Mouse (Mus musculus) monocyte, adult 5-6 weeks (primary cell): Measurements from ENCODE around the gene Uba52. TPM values are rescaled to one million over a fixed set of nuclear protein-coding genes. Genes with fewer than 3 reads are reported as not detected.

ENCODE experiments used
- ATAC-seq: fragments of 153-309, 156-312 bp; replicated peaks from 2 replicates; pipeline ENCODE4 v1.8.0; 2017; ENCODE audit warnings: mild to moderate bottlenecking; ENCODE audit not compliant: low TSS enrichment, insufficient number of reproducible peaks, severe bottlenecking, poor library complexity, low FRiP score
- total RNA-seq: library from RNA; stranded (forward); fragments of 200-1000, 200-491, 200-594 nt; gene quantifications from 3 replicates; pipeline ENCODE4 v1.2.3, GENCODE M21; 2017

Gene Uba52
- total RNA-seq, 1 experiment from 2014 or later = 1,178 TPM

GRCm38 (mm10) chr8:70509281-70509952 is 1.2 kb downstream of the Uba52 start:
- ATAC-seq = no peak

GRCm38 (mm10) chr8:70507027-70507393 is 3.6 kb downstream of the Uba52 start:
- no peak for ATAC-seq

GRCm38 (mm10) chr8:70506328-70507026 is 4.1 kb downstream of the Uba52 start, which contains the start of gene Rex1bd:
Gene Rex1bd, minus strand, starts transcription at chr8:70506752.
- ATAC-seq = peak; percentile 38

- ATAC-seq = no peak
Measured at GRCm38 (mm10) chr8:70505698-70506327, 4.8 kb downstream of the Uba52 start.

GRCm38 (mm10) chr8:70504851-70505250 is 5.8 kb downstream of the Uba52 start:
- ATAC-seq = peak; percentile 40

- no peak for ATAC-seq
Measured at GRCm38 (mm10) chr8:70504291-70504716, 6.3 kb downstream of the Uba52 start.

- ATAC-seq = no peak
Measured at GRCm38 (mm10) chr8:70503062-70503750, 7.4 kb downstream of the Uba52 start.

- no peak for ATAC-seq
Measured at GRCm38 (mm10) chr8:70502540-70502939, 8.1 kb downstream of the Uba52 start.

- no peak for ATAC-seq
Measured at GRCm38 (mm10) chr8:70501820-70502529, 8.6 kb downstream of the Uba52 start.

GRCm38 (mm10) chr8:70500386-70501301 is 10.0 kb downstream of the Uba52 start:
- no peak for ATAC-seq

- no peak for ATAC-seq
Measured at GRCm38 (mm10) chr8:70495771-70496062, 14.9 kb downstream of the Uba52 start.

- ATAC-seq = no peak
Measured at GRCm38 (mm10) chr8:70495001-70495770, 15.4 kb downstream of the Uba52 start.

GRCm38 (mm10) chr8:70494416-70494945 is 16.1 kb downstream of the Uba52 start:
- no peak for ATAC-seq

GRCm38 (mm10) chr8:70493692-70494415 is 16.7 kb downstream of the Uba52 start:
- ATAC-seq = no peak

- no peak for ATAC-seq
Measured at GRCm38 (mm10) chr8:70492664-70493640, 17.6 kb downstream of the Uba52 start, which contains the start of gene Crlf1. Gene Crlf1, plus strand, starts transcription at chr8:70493158.
